Mouse (Mus musculus) heart, embryonic 14.5 days (tissue): ENCODE results near the gene 1110032F04Rik. TPM values are rescaled to one million over a fixed set of nuclear protein-coding genes. Genes with fewer than 3 reads are reported as not detected.
"Not testable (repeated sequence)": the region's sequence is repeated elsewhere in the genome, so short reads cannot be mapped to it uniquely, and the experiment has no call there.

Experiments
- ATAC-seq: fragments of 200-750 bp; cut with Nextera tagmentation; 2 replicates; pipeline ENCODE4 v1.8.0; 2017; ENCODE audit warnings: low read depth, moderate TSS enrichment; ENCODE audit not compliant: insufficient number of reproducible peaks, insufficient read depth, low FRiP score
- H3K27ac ChIP-seq, 2 experiments: fragments of 200-500 bp in 1 of 2; fragments of 300-500 bp in 1 of 2; sonication (generic) in 1 of 2; replicated peaks in 1 of 2; 2 replicates each; pipeline ENCODE4 v1.5.1; 2012 to 2014; ENCODE audit warnings: low read depth in 2 of 2, low read length in 2 of 2, control low read depth in 1 of 2, mild to moderate bottlenecking in 1 of 2, mixed read lengths in 1 of 2; ENCODE audit not compliant: control insufficient read depth in 1 of 2, insufficient read depth in 1 of 2
- H3K27me3 ChIP-seq: fragments of 300-500 bp; sonication (generic); 2 replicates; pipeline ENCODE4 v1.6.1; 2014; ENCODE audit warnings: mild to moderate bottlenecking, low read length, control low read depth; ENCODE audit not compliant: control insufficient read depth, insufficient read depth
- H3K36me3 ChIP-seq: fragments of 300-500 bp; sonication (generic); 2 replicates; pipeline ENCODE4 v1.6.1; 2014; ENCODE audit warnings: mild to moderate bottlenecking, control low read depth, low read length, mixed read lengths; ENCODE audit not compliant: control insufficient read depth, insufficient read depth
- H3K4me1 ChIP-seq, 2 experiments: fragments of 200-500 bp in 1 of 2; fragments of 300-500 bp in 1 of 2; sonication (generic) in 1 of 2; 2 replicates each; pipeline ENCODE4 v1.6.1; 2012 to 2014; ENCODE audit warnings: low read length in 2 of 2, control low read depth in 1 of 2, mixed read lengths in 1 of 2; ENCODE audit not compliant: control insufficient read depth in 2 of 2, insufficient read depth in 2 of 2
- H3K4me2 ChIP-seq: fragments of 300-500 bp; sonication (generic); 2 replicates; pipeline ENCODE4 v1.6.1; 2014; ENCODE audit warnings: mild to moderate bottlenecking, low read length
- H3K4me3 ChIP-seq, 2 experiments: fragments of 200-500 bp in 1 of 2; fragments of 300-500 bp in 1 of 2; sonication (generic) in 1 of 2; 2 replicates each; pipeline ENCODE4 v1.5.1; 2012 to 2014; ENCODE audit warnings: low read length in 2 of 2, mild to moderate bottlenecking in 2 of 2, control low read depth in 1 of 2, low read depth in 1 of 2, moderate library complexity in 1 of 2; ENCODE audit not compliant: control insufficient read depth in 1 of 2, insufficient read depth in 1 of 2
- H3K9ac ChIP-seq: fragments of 300-500 bp; sonication (generic); 2 replicates; pipeline ENCODE4 v1.6.1; 2014; ENCODE audit warnings: mild to moderate bottlenecking, low read length
- H3K9me3 ChIP-seq: fragments of 300-500 bp; sonication (generic); 2 replicates; pipeline ENCODE4 v1.6.1; 2016; ENCODE audit warnings: low read length, control low read depth; ENCODE audit not compliant: control insufficient read depth
- WGBS: fragments of 180-500 bp; shearing (Covaris S2); extraction: QIAGEN DNeasy Blood & Tissue Kit; methylation state at CpG from one replicate; pipeline ENCODE4 v1.1.7; 2014; 5-methylcytosine and 5-hydroxymethylcytosine counted together
- polyA plus RNA-seq: library from polyadenylated mRNA; unstranded; fragments of >200 nt; fragmentation: Nextera tagmentation; extraction: Ambion mirVana; gene quantifications from 2 replicates; pipeline ENCODE4 v1.2.1, GENCODE M21; 2014

1110032F04Rik gene
- polyA plus RNA-seq, 1 experiment from 2014 or later, result 12.0 TPM

- no peak for ATAC-seq
- Histone ChIP-seq H3K4me2 (peak overlapping the region; percentile 100), H3K4me1 (peaks cover 7% of the 10 kb centered on the region in 2 experiments; a peak in 1 of 4 replicates), H3K27me3 (peaks cover 23% of the 10 kb centered on the region), H3K4me3 (peak overlapping the region; percentile 71 to 73), H3K9ac (peak overlapping the region; percentile 80), H3K36me3 (no peaks in the 10 kb centered on the region), H3K9me3 (no peaks in the 10 kb centered on the region), H3K27ac (peak overlapping the region; percentile 6 to 41; a peak in 2 of 4 replicates)
- 3% methylated on average over 15 of the region's 15 CpGs for WGBS
Measured at GRCm38 (mm10) chr3:68870568-68870950, 1.2 kb downstream of the 1110032F04Rik start.

GRCm38 (mm10) chr3:68874079-68874478, 4.7 kb downstream of the 1110032F04Rik start:
- ATAC-seq, result no peak
- H3K27me3 ChIP-seq, result peaks cover 10% of the 10 kb centered on the region
- WGBS, result 86% methylated on average over 2 of the region's 2 CpGs
- H3K9ac ChIP-seq, result no peak overlapping the region
- H3K4me1 ChIP-seq, result peaks cover 7% of the 10 kb centered on the region in 2 experiments; a peak in 1 of 4 replicates
- no peak overlapping the region for H3K4me2 ChIP-seq
- no peak overlapping the region for H3K27ac ChIP-seq
- no peak overlapping the region for H3K4me3 ChIP-seq
- H3K36me3 ChIP-seq, result no peaks in the 10 kb centered on the region
- H3K9me3 ChIP-seq, result no peaks in the 10 kb centered on the region

GRCm38 (mm10) chr3:68886845-68887244, 17.5 kb downstream of the 1110032F04Rik start:
- no peak for ATAC-seq
- Histone ChIP-seq H3K27me3 (no peaks in the 10 kb centered on the region), H3K9me3 (no peaks in the 10 kb centered on the region), H3K4me1 (no peaks in the 10 kb centered on the region), H3K4me3 (no peak overlapping the region), H3K4me2 (no peak overlapping the region), H3K36me3 (no peaks in the 10 kb centered on the region), H3K9ac (no peak overlapping the region), H3K27ac (no peak overlapping the region)
- WGBS, result 88% methylated on average over 5 of the region's 5 CpGs

- no peak overlapping the region for H3K4me3 ChIP-seq
- no peak for ATAC-seq
- no peaks in the 10 kb centered on the region for H3K9me3 ChIP-seq
- no peaks in the 10 kb centered on the region for H3K27me3 ChIP-seq
- H3K4me2 ChIP-seq, result no peak overlapping the region
- H3K36me3 ChIP-seq, result peaks cover 4% of the 10 kb centered on the region; the same call in 1 of the 2 replicates
- 75% methylated on average over 4 of the region's 4 CpGs for WGBS
- H3K4me1 ChIP-seq, result no peaks in the 10 kb centered on the region
- H3K9ac ChIP-seq, result no peak overlapping the region
- no peak overlapping the region for H3K27ac ChIP-seq
Measured at GRCm38 (mm10) chr3:68895426-68895825, 26.0 kb downstream of the 1110032F04Rik start.

- H3K4me2 ChIP-seq, result no peak overlapping the region
- no peak overlapping the region for H3K27ac ChIP-seq
- no peaks in the 10 kb centered on the region for H3K4me1 ChIP-seq
- H3K9ac ChIP-seq, result no peak overlapping the region
- no peaks in the 10 kb centered on the region for H3K9me3 ChIP-seq
- no peaks in the 10 kb centered on the region for H3K27me3 ChIP-seq
- ATAC-seq, result no peak
- no peak overlapping the region for H3K4me3 ChIP-seq
- H3K36me3 ChIP-seq, result peaks cover 1% of the 10 kb centered on the region; the same call in 1 of the 2 replicates
- 81% methylated on average over 5 of the region's 5 CpGs for WGBS
Measured at GRCm38 (mm10) chr3:68897154-68897553, 27.8 kb downstream of the 1110032F04Rik start.

GRCm38 (mm10) chr3:68902636-68903035, 33.2 kb downstream of the 1110032F04Rik start:
- 91% methylated on average over 20 of the region's 20 CpGs for WGBS
- not testable (repeated sequence) for H3K27me3 ChIP-seq, H3K4me2 ChIP-seq, H3K9me3 ChIP-seq, H3K27ac ChIP-seq, H3K4me1 ChIP-seq, H3K4me3 ChIP-seq, ATAC-seq, H3K9ac ChIP-seq, H3K36me3 ChIP-seq

GRCm38 (mm10) chr3:68904902-68905778, 35.8 kb downstream of the 1110032F04Rik start:
- Histone ChIP-seq H3K9me3 (no peaks in the 10 kb centered on the region), H3K27me3 (no peaks in the 10 kb centered on the region), H3K4me1 (no peaks in the 10 kb centered on the region), H3K27ac (no peak overlapping the region), H3K4me3 (no peak overlapping the region), H3K4me2 (no peak overlapping the region), H3K9ac (no peak overlapping the region), H3K36me3 (no peaks in the 10 kb centered on the region)
- no peak for ATAC-seq
- 79% methylated on average over 2 of the region's 2 CpGs for WGBS
